Mouse (Mus musculus) embryonic fibroblast, embryonic 13.5 days (primary cell): ENCODE results near the gene Ap1ar.

Experiments used
- CTCF ChIP-seq: IDR thresholded peaks from 2 replicates; pipeline ENCODE4 v1.5.1; 2011; ENCODE audit warnings: mild to moderate bottlenecking, control low read depth, low read length, moderate library complexity, borderline replicate concordance; ENCODE audit not compliant: insufficient read depth
- POLR2A ChIP-seq: IDR thresholded peaks from 2 replicates; pipeline ENCODE4 v1.6.1; 2011; ENCODE audit warnings: low read depth, mild to moderate bottlenecking, control low read depth, low read length, moderate library complexity

DNA sequence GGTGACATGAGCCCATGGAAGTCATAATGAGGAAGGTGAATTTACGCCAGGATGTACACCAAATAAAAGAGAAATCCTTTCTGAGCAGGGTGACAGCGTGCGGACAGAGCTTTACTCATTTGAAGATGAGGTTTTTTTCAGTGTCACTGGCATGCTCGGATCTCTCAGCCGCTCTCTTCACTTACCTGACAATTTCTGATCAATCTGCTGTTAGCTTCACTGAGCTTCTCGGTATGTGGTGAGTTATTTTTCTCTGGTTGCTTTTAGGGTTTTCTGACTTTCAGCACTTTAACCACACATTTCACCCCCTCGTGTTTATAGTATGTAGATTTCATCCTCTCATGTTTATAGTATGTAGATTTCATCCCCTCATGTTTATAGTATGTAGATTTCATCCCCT is 37.7 kb upstream of the Ap1ar start:
- TF ChIP-seq POLR2A (no peak), CTCF (no peak)
